Mouse (Mus musculus): ENCODE data around the gene Dct. TPM values are rescaled to one million over a fixed set of nuclear protein-coding genes. Genes with fewer than 3 reads are reported as not detected.

Gene Dct
- polyA plus RNA-seq, 1 experiment from 2014 or later = 4.9 TPM

GRCm38 (mm10) chr14:117990203-117990602, 61.8 kb downstream of the Dct start:
- no peaks in the 10 kb centered on the region for H3K36me3 ChIP-seq (ENCODE audit: control insufficient read depth, insufficient read depth, low read length)
- no peaks in the 10 kb centered on the region for H3K9me3 ChIP-seq (ENCODE audit: control insufficient read depth, low read length)
- H3K27me3 ChIP-seq (ENCODE audit: control insufficient read depth, insufficient read depth, low read length) = no peaks in the 10 kb centered on the region
- DNase-seq (ENCODE audit: low spot score) = no peak
- no peak for ATAC-seq (ENCODE audit: low FRiP score)
- 77% methylated on average over 8 of the region's 8 CpGs for WGBS
- no peak overlapping the region for H3K9ac ChIP-seq (ENCODE audit: low read depth, low read length)
- no peak overlapping the region for H3K4me3 ChIP-seq (ENCODE audit: low read depth, low read length)
- no peaks in the 10 kb centered on the region for H3K4me1 ChIP-seq (replicated peaks; ENCODE audit: control insufficient read depth, insufficient read depth, low read length)
- H3K4me2 ChIP-seq (replicated peaks; ENCODE audit: low read depth, low read length) = no peak overlapping the region
- H3K27ac ChIP-seq (ENCODE audit: low read depth, low read length) = no peak overlapping the region

DNA sequence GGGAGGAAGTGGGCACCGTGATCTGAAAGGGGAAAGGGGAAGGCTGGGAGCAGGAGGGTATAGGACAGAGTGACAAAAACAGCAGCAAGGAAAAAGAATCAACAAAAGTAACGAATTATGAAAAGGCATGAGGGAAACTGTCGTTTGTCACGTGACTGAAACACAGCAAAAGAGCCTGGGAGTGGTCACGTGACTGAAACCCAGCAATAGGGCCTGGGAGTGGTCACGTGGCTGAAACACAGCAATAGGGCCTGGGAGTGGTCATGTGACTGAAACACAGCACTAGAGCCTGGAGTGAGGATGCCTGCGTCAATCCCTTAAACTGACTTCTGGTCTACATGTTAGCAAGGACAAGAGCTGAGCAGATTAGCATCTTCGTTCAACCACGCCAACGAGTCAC, 63.6 kb downstream of the Dct start:
- DNase-seq (ENCODE audit: low spot score) = no peak
- ATAC-seq (ENCODE audit: low FRiP score) = no peak
- WGBS = 93% methylated on average over 10 of the region's 10 CpGs
- Histone ChIP-seq H3K4me1 (replicated peaks; ENCODE audit: control insufficient read depth, insufficient read depth, low read length) (no peaks in the 10 kb centered on the region), H3K4me2 (replicated peaks; ENCODE audit: low read depth, low read length) (no peak overlapping the region), H3K27me3 (ENCODE audit: control insufficient read depth, insufficient read depth, low read length) (no peaks in the 10 kb centered on the region), H3K9me3 (ENCODE audit: control insufficient read depth, low read length) (no peaks in the 10 kb centered on the region), H3K27ac (ENCODE audit: low read depth, low read length) (no peak overlapping the region), H3K9ac (ENCODE audit: low read depth, low read length) (no peak overlapping the region), H3K36me3 (ENCODE audit: control insufficient read depth, insufficient read depth, low read length) (no peaks in the 10 kb centered on the region), H3K4me3 (ENCODE audit: low read depth, low read length) (no peak overlapping the region)

DNA sequence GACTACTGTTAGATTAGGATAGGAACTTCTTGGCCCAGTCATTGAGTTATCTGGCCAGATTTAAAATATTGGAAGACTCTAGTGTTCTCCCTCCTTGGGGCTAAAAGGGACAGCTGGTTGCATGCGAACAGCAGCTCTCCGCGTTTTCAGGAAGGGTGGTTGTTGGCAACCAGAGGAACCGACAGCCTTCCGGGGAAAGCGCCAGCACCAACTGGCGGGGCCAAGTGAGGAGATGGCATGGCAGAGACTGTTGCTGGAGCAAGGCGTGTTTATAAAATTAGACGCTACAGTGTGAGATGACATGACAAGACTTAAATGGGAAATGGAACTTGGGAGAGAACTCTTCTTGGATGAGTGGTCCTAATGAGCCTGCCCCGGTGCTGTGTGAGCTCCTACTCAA, 70.5 kb downstream of the Dct start:
- ATAC-seq (ENCODE audit: low FRiP score) (no peak), DNase-seq (ENCODE audit: low spot score) (no peak)
- Histone ChIP-seq H3K36me3 (ENCODE audit: control insufficient read depth, insufficient read depth, low read length) (no peaks in the 10 kb centered on the region), H3K9me3 (ENCODE audit: control insufficient read depth, low read length) (no peaks in the 10 kb centered on the region), H3K9ac (ENCODE audit: low read depth, low read length) (no peak overlapping the region), H3K4me1 (replicated peaks; ENCODE audit: control insufficient read depth, insufficient read depth, low read length) (no peaks in the 10 kb centered on the region), H3K4me3 (ENCODE audit: low read depth, low read length) (no peak overlapping the region), H3K4me2 (replicated peaks; ENCODE audit: low read depth, low read length) (no peak overlapping the region), H3K27ac (ENCODE audit: low read depth, low read length) (no peak overlapping the region), H3K27me3 (ENCODE audit: control insufficient read depth, insufficient read depth, low read length) (no peaks in the 10 kb centered on the region)
- 96% methylated on average over 10 of the region's 10 CpGs for WGBS

DNA sequence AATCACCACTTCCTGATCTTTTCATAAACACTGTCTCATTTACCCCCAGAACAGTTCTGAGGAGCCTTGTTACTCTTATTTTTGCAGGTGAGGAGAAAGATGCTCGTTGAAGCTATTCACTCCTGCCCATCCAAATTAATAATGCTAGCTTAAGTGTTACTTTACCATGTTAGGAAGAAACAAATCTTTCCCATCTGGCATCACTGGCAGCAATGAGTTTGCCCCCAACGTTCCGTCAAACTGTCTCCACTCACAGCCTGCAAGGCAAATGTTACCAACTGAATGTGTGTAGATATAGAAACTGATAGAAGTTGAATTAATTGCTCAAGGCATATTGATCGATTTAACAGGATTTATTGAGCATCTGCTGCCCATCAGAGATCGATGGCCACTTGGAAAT, 79.5 kb downstream of the Dct start:
- DNase-seq (ENCODE audit: low spot score) (no peak), ATAC-seq (ENCODE audit: low FRiP score) (no peak)
- WGBS = 91% methylated on average over 5 of the region's 5 CpGs
- H3K4me1 ChIP-seq (replicated peaks; ENCODE audit: control insufficient read depth, insufficient read depth, low read length) = no peaks in the 10 kb centered on the region
- H3K4me2 ChIP-seq (replicated peaks; ENCODE audit: low read depth, low read length) = no peak overlapping the region
- no peak overlapping the region for H3K9ac ChIP-seq (ENCODE audit: low read depth, low read length)
- H3K27ac ChIP-seq (ENCODE audit: low read depth, low read length) = no peak overlapping the region
- H3K36me3 ChIP-seq (ENCODE audit: control insufficient read depth, insufficient read depth, low read length) = no peaks in the 10 kb centered on the region
- H3K9me3 ChIP-seq (ENCODE audit: control insufficient read depth, low read length) = no peaks in the 10 kb centered on the region
- H3K4me3 ChIP-seq (ENCODE audit: low read depth, low read length) = no peak overlapping the region
- H3K27me3 ChIP-seq (ENCODE audit: control insufficient read depth, insufficient read depth, low read length) = no peaks in the 10 kb centered on the region

Other genes starting within 250 kb of the Dct start
- 31.9 and 32.3 TPM in 2 replicates for gene Tgds, start 80.5 kb upstream of the Dct start, polyA plus RNA-seq (2014; fragmentation: Nextera tagmentation; extraction: Ambion mirVana)
- gene Gpr180, start 84.9 kb upstream of the Dct start, polyA plus RNA-seq (2014; fragmentation: Nextera tagmentation; extraction: Ambion mirVana) = 35.8 and 36.2 TPM in 2 replicates
- 10.7 and 12.6 TPM in 2 replicates for gene Sox21, start 184.8 kb upstream of the Dct start, polyA plus RNA-seq (2014; fragmentation: Nextera tagmentation; extraction: Ambion mirVana)
- not detected in 2 replicates for gene Gm9376, start 214.7 kb upstream of the Dct start, polyA plus RNA-seq (2014; fragmentation: Nextera tagmentation; extraction: Ambion mirVana)

Data from hindbrain, embryonic 11.5 days (tissue).